Mouse (Mus musculus) hindbrain, embryonic 14.5 days (tissue): ENCODE results near the gene Klc2. TPM values are rescaled to one million over a fixed set of nuclear protein-coding genes. Genes with fewer than 3 reads are reported as not detected.

Experiments used
- ATAC-seq: fragments of 200-750 bp; cut with Nextera tagmentation; 2 replicates; pipeline ENCODE4 v1.8.0; 2017; ENCODE audit warnings: moderate number of reproducible peaks, mild to moderate bottlenecking, moderate TSS enrichment, moderate library complexity; ENCODE audit not compliant: low FRiP score
- DNase-seq: peaks from one replicate; pipeline ENCODE4 v3.0.0-alpha.2; 2015; ENCODE audit warnings: low spot score
- H3K27ac ChIP-seq: fragments of 300-500 bp; sonication (generic); 2 replicates; pipeline ENCODE4 v1.5.1; 2014; ENCODE audit warnings: mild to moderate bottlenecking, moderate library complexity
- H3K27me3 ChIP-seq: fragments of 300-500 bp; sonication (generic); 2 replicates; pipeline ENCODE4 v1.6.1; 2014; ENCODE audit warnings: mild to moderate bottlenecking, low read length, mixed read lengths; ENCODE audit not compliant: control insufficient read depth, insufficient read depth
- H3K36me3 ChIP-seq: fragments of 300-500 bp; sonication (generic); replicated peaks from 2 replicates; pipeline ENCODE4 v1.6.1; 2014; ENCODE audit not compliant: control insufficient read depth, insufficient read depth
- H3K4me1 ChIP-seq: fragments of 300-500 bp; sonication (generic); replicated peaks from 2 replicates; pipeline ENCODE4 v1.6.1; 2014; ENCODE audit warnings: antibody characterized with exemption, low read length, mixed read lengths; ENCODE audit not compliant: control insufficient read depth, insufficient read depth
- H3K4me2 ChIP-seq: fragments of 300-500 bp; sonication (generic); replicated peaks from 2 replicates; pipeline ENCODE4 v1.6.1; 2014; ENCODE audit warnings: mild to moderate bottlenecking, moderate library complexity
- H3K4me3 ChIP-seq: fragments of 300-500 bp; sonication (generic); replicated peaks from 2 replicates; pipeline ENCODE4 v1.5.1; 2014; ENCODE audit warnings: mild to moderate bottlenecking, low read length
- H3K9ac ChIP-seq: fragments of 300-500 bp; sonication (generic); 2 replicates; pipeline ENCODE4 v1.6.1; 2014
- H3K9me3 ChIP-seq: fragments of 300-500 bp; sonication (generic); 2 replicates; pipeline ENCODE4 v1.6.1; 2016; ENCODE audit warnings: low read length; ENCODE audit not compliant: control insufficient read depth
- WGBS: fragments of 180-500 bp; shearing (Covaris S2); extraction: QIAGEN DNeasy Blood & Tissue Kit; methylation state at CpG from one replicate; pipeline ENCODE4 v1.1.7; 2014; 5-methylcytosine and 5-hydroxymethylcytosine counted together
- polyA plus RNA-seq: library from polyadenylated mRNA; unstranded; fragments of >200 nt; fragmentation: Nextera tagmentation; extraction: Ambion mirVana; gene quantifications from 2 replicates; pipeline ENCODE4 v1.2.1, GENCODE M21; 2014

The Klc2 gene
- polyA plus RNA-seq, 1 experiment from 2014 or later: 72.7 TPM

GRCm38 (mm10) chr19:5083961-5084833, 34.2 kb downstream of the Klc2 start:
- peak overlapping the region; percentile 57 for H3K4me3 ChIP-seq
- DNase-seq (no peak), ATAC-seq (no peak)
- peak overlapping the region; percentile 82 for H3K9ac ChIP-seq
- H3K9me3 ChIP-seq: no peaks in the 10 kb centered on the region
- H3K36me3 ChIP-seq: no peaks in the 10 kb centered on the region; the same call in 1 of the 2 replicates
- H3K27ac ChIP-seq: no peak overlapping the region
- peak overlapping the region; percentile 75 for H3K4me2 ChIP-seq
- H3K27me3 ChIP-seq: peaks cover 57% of the 10 kb centered on the region
- 71% methylated on average over 3 of the region's 3 CpGs for WGBS
- peaks cover 12% of the 10 kb centered on the region for H3K4me1 ChIP-seq

GRCm38 (mm10) chr19:5082596-5082995, 35.8 kb downstream of the Klc2 start:
- no peak for ATAC-seq
- no peak for DNase-seq
- H3K9ac ChIP-seq: no peak overlapping the region
- peaks cover 57% of the 10 kb centered on the region for H3K27me3 ChIP-seq
- H3K27ac ChIP-seq: no peak overlapping the region
- no peaks in the 10 kb centered on the region for H3K9me3 ChIP-seq
- WGBS: 71% methylated on average over 24 of the region's 24 CpGs
- H3K36me3 ChIP-seq: no peaks in the 10 kb centered on the region; the same call in 1 of the 2 replicates
- H3K4me3 ChIP-seq: no peak overlapping the region
- 0 out of 2 replicates have a peak, but pooled peaks cover 6% of the 10 kb centered on the region for H3K4me1 ChIP-seq
- H3K4me2 ChIP-seq: no peak overlapping the region

GRCm38 (mm10) chr19:5082005-5082404, 36.4 kb downstream of the Klc2 start:
- Histone ChIP-seq H3K36me3 (no peaks in the 10 kb centered on the region; the same call in 1 of the 2 replicates), H3K4me2 (no peak overlapping the region), H3K27me3 (peaks cover 57% of the 10 kb centered on the region), H3K27ac (no peak overlapping the region), H3K9ac (no peak overlapping the region), H3K4me1 (0 out of 2 replicates have a peak, but pooled peaks cover 3% of the 10 kb centered on the region), H3K4me3 (no peak overlapping the region), H3K9me3 (no peaks in the 10 kb centered on the region)
- 72% methylated on average over 18 of the region's 18 CpGs for WGBS
- ATAC-seq: no peak
- DNase-seq: no peak

GRCm38 (mm10) chr19:5079279-5079678, 39.1 kb downstream of the Klc2 start:
- no peak for ATAC-seq
- 97% methylated on average over 1 of the region's 1 CpGs for WGBS
- H3K4me3 ChIP-seq: no peak overlapping the region

GRCm38 (mm10) chr19:5073518-5073917, 44.8 kb downstream of the Klc2 start:
- H3K27me3 ChIP-seq: peaks cover 7% of the 10 kb centered on the region; the same call in 1 of the 2 replicates
- ATAC-seq: no peak
- peaks cover 8% of the 10 kb centered on the region for H3K4me1 ChIP-seq
- no peak overlapping the region for H3K27ac ChIP-seq
- H3K4me3 ChIP-seq: no peak overlapping the region
- H3K9ac ChIP-seq: no peak overlapping the region
- H3K36me3 ChIP-seq: no peaks in the 10 kb centered on the region
- no peak for DNase-seq
- no peak overlapping the region for H3K4me2 ChIP-seq
- WGBS: 47% methylated on average over 5 of the region's 5 CpGs
- H3K9me3 ChIP-seq: no peaks in the 10 kb centered on the region

More at GRCm38 (mm10) chr19:5079279-5079678, 39.1 kb downstream of the Klc2 start:
- DNase-seq: no peak
- Histone ChIP-seq H3K9ac (no peak overlapping the region), H3K4me1 (no peaks in the 10 kb centered on the region), H3K36me3 (no peaks in the 10 kb centered on the region; the same call in 1 of the 2 replicates), H3K27me3 (peaks cover 37% of the 10 kb centered on the region), H3K9me3 (no peaks in the 10 kb centered on the region), H3K4me2 (no peak overlapping the region), H3K27ac (no peak overlapping the region)

GRCm38 (mm10) chr19:5073028-5073427, 45.3 kb downstream of the Klc2 start:
- DNase-seq (peak; percentile 77), ATAC-seq (no peak)
- Histone ChIP-seq H3K4me2 (peak overlapping the region; percentile 59), H3K36me3 (no peaks in the 10 kb centered on the region), H3K27me3 (peaks cover 12% of the 10 kb centered on the region; the same call in 1 of the 2 replicates), H3K9me3 (no peaks in the 10 kb centered on the region), H3K9ac (no peak overlapping the region), H3K4me3 (0 out of 2 replicates have a peak overlapping the region, but pooled peaks have one; percentile 40), H3K27ac (no peak overlapping the region), H3K4me1 (peaks cover 13% of the 10 kb centered on the region)
- WGBS: 2% methylated on average over 15 of the region's 15 CpGs

- H3K4me1 ChIP-seq: peaks cover 17% of the 10 kb centered on the region
- H3K9ac ChIP-seq: peak overlapping the region; percentile 47
- H3K4me2 ChIP-seq: peak overlapping the region; percentile 59
- H3K27ac ChIP-seq: no peak overlapping the region
- no peaks in the 10 kb centered on the region for H3K9me3 ChIP-seq
- DNase-seq (no peak), ATAC-seq (no peak; the same call in 1 of the 2 replicates)
- no peaks in the 10 kb centered on the region for H3K36me3 ChIP-seq
- peak overlapping the region; percentile 40 for H3K4me3 ChIP-seq
- 3% methylated on average over 20 of the region's 20 CpGs for WGBS
- H3K27me3 ChIP-seq: peaks cover 13% of the 10 kb centered on the region; the same call in 1 of the 2 replicates
Observed at GRCm38 (mm10) chr19:5072389-5073019, 45.9 kb downstream of the Klc2 start.

GRCm38 (mm10) chr19:5071545-5072369, 46.6 kb downstream of the Klc2 start:
- Histone ChIP-seq H3K9ac (peak overlapping the region; percentile 47), H3K4me2 (peak overlapping the region; percentile 59), H3K27me3 (peaks cover 20% of the 10 kb centered on the region; the same call in 1 of the 2 replicates), H3K9me3 (no peaks in the 10 kb centered on the region), H3K27ac (peak overlapping the region; percentile 46; the same call in 1 of the 2 replicates), H3K4me1 (peaks cover 22% of the 10 kb centered on the region), H3K4me3 (peak overlapping the region; percentile 40), H3K36me3 (no peaks in the 10 kb centered on the region)
- peak; percentile 73 for ATAC-seq
- peak; percentile 70 for DNase-seq
- under 1% methylated on average over 40 of the region's 40 CpGs for WGBS
